Mouse (Mus musculus) E14TG2a.4 (cell line): ENCODE data around the gene Slc27a1.

Experiments
- CTCF ChIP-seq: conservative IDR thresholded peaks from 2 replicates; pipeline ENCODE4 v1.5.1; 2014; ENCODE audit warnings: low read length
- NANOG ChIP-seq: IDR thresholded peaks from 2 replicates; pipeline ENCODE4 v1.6.1; 2014; ENCODE audit warnings: borderline replicate concordance, low read length, mixed read lengths

DNA sequence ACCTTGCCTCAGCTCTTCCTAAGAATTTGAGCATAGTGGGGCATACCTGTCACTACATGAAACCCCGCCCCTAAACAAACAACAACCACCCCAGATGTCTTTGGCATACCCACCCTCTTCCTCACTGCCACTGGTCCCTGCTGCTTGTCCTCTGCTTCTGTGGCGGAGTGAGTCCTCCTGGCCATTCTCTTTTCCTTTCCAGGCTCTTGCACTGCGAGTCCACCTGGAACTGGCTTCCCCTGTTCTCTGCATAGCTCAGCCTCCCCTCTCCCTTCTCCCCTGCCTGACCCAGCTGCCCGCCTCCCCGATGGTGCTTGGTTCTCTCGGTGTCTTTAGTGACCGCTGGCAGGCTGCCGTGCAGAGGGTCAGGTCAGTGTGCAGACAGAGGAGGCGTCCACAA, 24.9 kb upstream of the Slc27a1 start:
- TF ChIP-seq CTCF (no peak), NANOG (no peak)
